In genomic region chr9:64383021-64383788, GRCm38 (mm10) we compare ENCODE assay signal across 12 mouse cellular contexts. TPM values are rescaled to one million over a fixed set of nuclear protein-coding genes. Genes with fewer than 3 reads are reported as not detected.
A peak's percentile ranks its signal among the peaks of the same experiment; 100 is the strongest.
DNase-seq lines count a peak whose midpoint lies in the region; ATAC-seq and TF ChIP-seq lines count a peak whose summit lies in the region.
"Had no signal": no experiment of that assay in that cellular context is flagged by ENCODE, and none has a peak within 500 bp of the region (broad histone marks: within the 10 kb centered on the region; RNA-seq: fewer than 3 reads in every experiment).

No protein-coding gene starts in this region.

- H3K4me3 ChIP-seq in cerebellum, adult 2 months (replicated peaks; ENCODE audit: insufficient read depth, low read depth, low read length), result no peak overlapping the region
- no peak overlapping the region for H3K4me3 ChIP-seq in lung, postnatal 0 days (ENCODE audit: low read depth, low read length)
- H3K4me3 ChIP-seq: heart, adult 2 months; hindbrain, embryonic 12.5 days; limb, embryonic 12.5 days; midbrain, embryonic 12.5 days had no signal

- TF ChIP-seq CTCF in cerebellum, adult 2 months (IDR thresholded peaks at IDR 0.05; ENCODE audit: borderline replicate concordance, insufficient read depth, low read depth, low read length), result no peak
- TF ChIP-seq CTCF in lung, postnatal 0 days (IDR thresholded peaks at IDR 0.05), result no peak

- ATAC-seq in lung, postnatal 0 days, result peak; percentile 69

- no peaks in the 10 kb centered on the region for H3K27me3 ChIP-seq in cerebellum, adult 2 months (ENCODE audit: control insufficient read depth, insufficient read depth, low read length)
- peaks cover 24% of the 10 kb centered on the region for H3K27me3 ChIP-seq in lung, postnatal 0 days (replicated peaks; ENCODE audit: insufficient read depth, low read length)

- no peak overlapping the region for H3K27ac ChIP-seq in cerebellum, adult 2 months (ENCODE audit: insufficient read depth, low read length)
- H3K27ac ChIP-seq in lung, postnatal 0 days (ENCODE audit: low read length), result no peak overlapping the region
- H3K27ac ChIP-seq: heart, adult 2 months; hindbrain, embryonic 12.5 days; limb, embryonic 12.5 days; midbrain, embryonic 12.5 days had no signal

- no peak for TF ChIP-seq POLR2A in cerebellum, adult 2 months (IDR thresholded peaks at IDR 0.05; ENCODE audit: borderline replicate concordance, insufficient read depth, low read length)

- no peak overlapping the region for H3K4me2 ChIP-seq in lung, postnatal 0 days (replicated peaks; ENCODE audit: low read depth, low read length)
- H3K4me2 ChIP-seq: hindbrain, embryonic 12.5 days; limb, embryonic 12.5 days; midbrain, embryonic 12.5 days had no signal

- no peaks in the 10 kb centered on the region for H3K9me3 ChIP-seq in lung, postnatal 0 days (ENCODE audit: low read length)
- H3K9me3 ChIP-seq: hindbrain, embryonic 12.5 days; midbrain, embryonic 12.5 days had no signal

- peak; percentile 54 to 56 for DNase-seq in cerebellum, postnatal 10 days
- DNase-seq in cerebellum, adult 2 months, result no peak
- DNase-seq in kidney, postnatal 36 days, result peak; percentile 5 to 27
- no peak for DNase-seq in kidney, adult 8-10 months
- peak; percentile 63 for DNase-seq in R1 (ENCODE audit: low read depth, low spot score)
- DNase-seq in lung, postnatal 0 days (ENCODE audit: low spot score), result peak; percentile 72
- no peak for DNase-seq in heart, adult 8-10 months (ENCODE audit: low spot score)
- no peak for DNase-seq in left cerebral cortex, postnatal 25 days (ENCODE audit: low spot score in 2 of 2)

- WGBS in cerebellum, adult 2 months, result 69% methylated on average over 10 of the region's 10 CpGs
- 23% methylated on average over 10 of the region's 10 CpGs for WGBS in lung, postnatal 0 days

- peaks cover 16% of the 10 kb centered on the region for H3K4me1 ChIP-seq in cerebellum, adult 2 months (ENCODE audit: control insufficient read depth, insufficient read depth, low read length)
- peaks cover 18% of the 10 kb centered on the region for H3K4me1 ChIP-seq in lung, postnatal 0 days (ENCODE audit: insufficient read depth, low read depth, low read length)

- intact Hi-C loops in left cerebral cortex, postnatal 25 days (cut with DNase I), result no loop called here

- H3K9ac ChIP-seq in lung, postnatal 0 days (replicated peaks; ENCODE audit: low read depth), result no peak overlapping the region
- H3K9ac ChIP-seq: hindbrain, embryonic 12.5 days; limb, embryonic 12.5 days; midbrain, embryonic 12.5 days had no signal

- no peak for TF ChIP-seq EP300 in lung, postnatal 0 days (IDR thresholded peaks at IDR 0.05)

- H3K36me3 ChIP-seq in lung, postnatal 0 days (ENCODE audit: insufficient read depth, low read length), result no peaks in the 10 kb centered on the region
- H3K36me3 ChIP-seq: hindbrain, embryonic 12.5 days; limb, embryonic 12.5 days; midbrain, embryonic 12.5 days had no signal

RNA-seq across cellular contexts. Expression of gene Megf11, which starts 2.2 kb away (rescaled TPM):
- 66.9 and 85.2 TPM in 2 replicates for polyA plus RNA-seq in cerebellum, adult 2 months (2012; rRNA removed)
- 0.56 and 0.63 TPM in 2 replicates for polyA plus RNA-seq in lung, postnatal 0 days (2015; fragmentation: Nextera tagmentation; extraction: Ambion mirVana)
- total RNA-seq in heart, adult 8-10 months (2022), result 1 to 10 TPM in 2 of 4 experiments, under 1 TPM in 2; 0.81 to 1.8 (median 1.0) TPM
- 10 to 100 TPM; 12.9 to 15.2 TPM for total RNA-seq in left cerebral cortex, postnatal 25 days (2021)

RNA-seq across cellular contexts. Expression of gene Dis3l, which starts 42.1 kb away (rescaled TPM):
- 41.7 and 43.0 TPM in 2 replicates for polyA plus RNA-seq in cerebellum, adult 2 months (2012; rRNA removed)
- polyA plus RNA-seq in lung, postnatal 0 days (2015; fragmentation: Nextera tagmentation; extraction: Ambion mirVana), result 8.1 and 9.6 TPM in 2 replicates
- total RNA-seq in heart, adult 8-10 months (2022), result 10 to 100 TPM; 25.1 to 29.9 (median 27.1) TPM
- total RNA-seq in left cerebral cortex, postnatal 25 days (2021), result 10 to 100 TPM; 27.7 to 31.1 TPM

Comparison
In these comparisons a context has a peak if more than half of its experiments do, and no peak if none do; other contexts are left out.
1. DNase-seq: peak in cerebellum, postnatal 10 days (2 of 2), kidney, postnatal 36 days (2 of 2), R1 (single experiment) and lung, postnatal 0 days (single experiment); none in cerebellum, adult 2 months (0 of 2), kidney, adult 8-10 months (0 of 2), heart, adult 8-10 months (single experiment) and left cerebral cortex, postnatal 25 days (0 of 2).
2. RNA of gene Megf11, which starts 2.2 kb away (total RNA-seq): 12.9 to 15.2 TPM in left cerebral cortex, postnatal 25 days; 0.81 to 1.8 TPM in heart, adult 8-10 months; every median in the first group is over 4 times any median in the second.